In genomic region chr12:80013904-80014597, GRCm38 (mm10) we compare ENCODE assay signal across 8 mouse cellular contexts.
DNase-seq lines count a peak whose midpoint lies in the region; ATAC-seq and TF ChIP-seq lines count a peak whose summit lies in the region.

No protein-coding gene starts in this region.

- peaks cover 78% of the 10 kb centered on the region for H3K27me3 ChIP-seq in E14TG2a.4 (ENCODE audit: insufficient read depth, low read length)
- no peaks in the 10 kb centered on the region for H3K27me3 ChIP-seq in forebrain, postnatal 0 days (ENCODE audit: insufficient read depth, low read length)
- no peaks in the 10 kb centered on the region for H3K27me3 ChIP-seq in hindbrain, postnatal 0 days (ENCODE audit: insufficient read depth, low read length)

- WGBS in forebrain, postnatal 0 days: 15% methylated on average over 14 of the region's 14 CpGs
- 6% methylated on average over 14 of the region's 14 CpGs for WGBS in hindbrain, postnatal 0 days

- H3K9me3 ChIP-seq in E14TG2a.4 (ENCODE audit: low read length): no peaks in the 10 kb centered on the region
- no peaks in the 10 kb centered on the region for H3K9me3 ChIP-seq in forebrain, postnatal 0 days (ENCODE audit: low read length)
- no peaks in the 10 kb centered on the region for H3K9me3 ChIP-seq in hindbrain, postnatal 0 days (ENCODE audit: low read length)

- H3K4me2 ChIP-seq in forebrain, postnatal 0 days (ENCODE audit: low read depth): peak overlapping the region; percentile 42
- H3K4me2 ChIP-seq in hindbrain, postnatal 0 days (ENCODE audit: low read depth, low read length): peak overlapping the region; percentile 44

- TF ChIP-seq CTCF in E14TG2a.4 (conservative IDR thresholded peaks at IDR 0.05; ENCODE audit: low read length): no peak
- TF ChIP-seq CTCF in forebrain, postnatal 0 days (IDR thresholded peaks at IDR 0.05; ENCODE audit: low read depth): no peak
- no peak for TF ChIP-seq CTCF in hindbrain, postnatal 0 days (IDR thresholded peaks at IDR 0.05; ENCODE audit: low read depth)

- peaks cover 41% of the 10 kb centered on the region for H3K4me1 ChIP-seq in E14TG2a.4 (replicated peaks; ENCODE audit: low read depth, low read length)
- H3K4me1 ChIP-seq in forebrain, postnatal 0 days (ENCODE audit: insufficient read depth): peaks cover 3% of the 10 kb centered on the region; the same call in 1 of the 2 replicates
- no peaks in the 10 kb centered on the region; the same call in 1 of the 2 replicates for H3K4me1 ChIP-seq in hindbrain, postnatal 0 days (ENCODE audit: insufficient read depth, low read length)

- peak overlapping the region; percentile 75 for H3K27ac ChIP-seq in forebrain, postnatal 0 days (ENCODE audit: low read depth, low read length)
- H3K27ac ChIP-seq in hindbrain, postnatal 0 days: peak overlapping the region; percentile 75

- H3K36me3 ChIP-seq in E14TG2a.4 (ENCODE audit: insufficient read depth, low read length): no peaks in the 10 kb centered on the region
- H3K36me3 ChIP-seq in forebrain, postnatal 0 days (ENCODE audit: insufficient read depth): no peaks in the 10 kb centered on the region
- no peaks in the 10 kb centered on the region for H3K36me3 ChIP-seq in hindbrain, postnatal 0 days (ENCODE audit: insufficient read depth, low read length)

- H3K9ac ChIP-seq in forebrain, postnatal 0 days: peak overlapping the region; percentile 41
- H3K9ac ChIP-seq in hindbrain, postnatal 0 days (replicated peaks; ENCODE audit: low read length): peak overlapping the region; percentile 19; the same call in 1 of the 2 replicates

- ATAC-seq in forebrain, postnatal 0 days: peak; percentile 71
- peak; percentile 79 for ATAC-seq in hindbrain, postnatal 0 days

- 0 out of 2 replicates have a peak overlapping the region, but pooled peaks have one; percentile 10 for H3K4me3 ChIP-seq in E14TG2a.4 (replicated peaks; ENCODE audit: low read length)
- H3K4me3 ChIP-seq in forebrain, postnatal 0 days (ENCODE audit: low read depth, low read length): peak overlapping the region; percentile 11; the same call in 1 of the 2 replicates
- H3K4me3 ChIP-seq in hindbrain, postnatal 0 days (ENCODE audit: low read length): peak overlapping the region; percentile 1; the same call in 1 of the 2 replicates

- peak; percentile 46 to 65 for DNase-seq in adrenal gland, postnatal 36 days
- peak; percentile 66 for DNase-seq in forebrain, postnatal 0 days
- peak; percentile 74 for DNase-seq in hindbrain, postnatal 0 days (ENCODE audit: low spot score)
- peak; percentile 36 to 40 for DNase-seq in layer of hippocampus, postnatal 36 days
- DNase-seq in lung, postnatal 4 days: peak; percentile 60 to 68
- DNase-seq in right cerebral cortex, postnatal 14 days: peak; percentile 48
- DNase-seq in cerebellum, adult 18-20 months: no peak

Comparison
In these comparisons a context has a peak if more than half of its experiments do, and no peak if none do; other contexts are left out.
1. DNase-seq: peak in adrenal gland, postnatal 36 days (2 of 2), forebrain, postnatal 0 days (single experiment), hindbrain, postnatal 0 days (single experiment), layer of hippocampus, postnatal 36 days (2 of 2), lung, postnatal 4 days (2 of 2) and right cerebral cortex, postnatal 14 days (single experiment); none in cerebellum, adult 18-20 months (0 of 2).
2. Peak in every context shown above with its lines, with median percentiles within 50 percentile points of each other: H3K4me3 ChIP-seq.